Mouse (Mus musculus) left cerebral cortex, adult 2 months (tissue): ENCODE data around the gene Akt1. TPM values are rescaled to one million over a fixed set of nuclear protein-coding genes. Genes with fewer than 3 reads are reported as not detected.

Source experiments
- DNase-seq, 2 experiments: peaks; one replicate each; pipeline ENCODE4 v3.0.0; 2021 to 2022; ENCODE audit warnings: low spot score in 2 of 2, mixed read lengths in 1 of 2; ENCODE audit errors: extremely low spot score in 1 of 2
- H3K27ac ChIP-seq: fragments of 200-600 bp; 2 replicates; pipeline ENCODE4 v1.8.1; 2022
- H3K4me3 ChIP-seq: fragments of 200-600 bp; 2 replicates; pipeline ENCODE4 v1.8.1; 2022
- CTCF ChIP-seq: fragments of 200-600 bp; IDR thresholded peaks from 2 replicates; pipeline ENCODE4 v1.8.1; 2022; ENCODE audit warnings: antibody characterized with exemption, mild to moderate bottlenecking, moderate library complexity
- intact Hi-C: fragments of 180-260 bp; cut with DNase I; formaldehyde crosslinking; loops from one replicate; pipeline ENCODE4 v1.15.1; 2025
- total RNA-seq, 2 experiments: library from RNA; stranded (reverse); gene quantifications; 2 replicates each; pipeline ENCODE4 v1.2.3; 2021

Gene Akt1
- total RNA-seq, 2 experiments from 2014 or later, result 144 to 157 TPM

GRCm38 (mm10) chr12:112679027-112679996 lies 4.6 kb upstream of the Akt1 start:
- intact Hi-C loops, result no loop called here
- H3K27ac ChIP-seq, result no peak overlapping the region
- H3K4me3 ChIP-seq, result peak overlapping the region; percentile 54
- TF ChIP-seq CTCF, result no peak
- DNase-seq, result no peak

- no peak; the same call in 1 of the 2 replicates for TF ChIP-seq CTCF
- DNase-seq, result no peak
- peak within 1 kb of the TSS; percentile 54 for H3K4me3 ChIP-seq
- no peak within 1 kb of the TSS for H3K27ac ChIP-seq
- intact Hi-C loops, result no loop called here
Measured at GRCm38 (mm10) chr12:112678555-112679026, 3.9 kb upstream of the Akt1 start, which contains the start of gene Zbtb42. Zbtb42 (plus strand) TSS chr12:112678828.

GRCm38 (mm10) chr12:112677943-112678554 lies 3.4 kb upstream of the Akt1 start:
- Histone ChIP-seq H3K4me3 (peak overlapping the region; percentile 54), H3K27ac (no peak overlapping the region)
- TF ChIP-seq CTCF, result no peak
- intact Hi-C loops, result no loop called here
- no peak for DNase-seq

- no peak for TF ChIP-seq CTCF
- DNase-seq, result no peak
- intact Hi-C loops, result no loop called here
- H3K4me3 ChIP-seq, result no peak overlapping the region
- no peak overlapping the region for H3K27ac ChIP-seq
Measured at GRCm38 (mm10) chr12:112677076-112677475, 2.4 kb upstream of the Akt1 start.

GRCm38 (mm10) chr12:112675245-112676035 lies 756 bp upstream of the Akt1 start:
- Histone ChIP-seq H3K4me3 (peak overlapping the region; percentile 62), H3K27ac (peak overlapping the region; percentile 90)
- intact Hi-C loops, result loop anchor here (1.0 to 2.0 kb wide), 2 partner anchors 17 to 32 kb away; no protein-coding TSS in a partner anchor
- peak; percentile 69 for TF ChIP-seq CTCF
- DNase-seq, result peak; percentile 71 to 77

GRCm38 (mm10) chr12:112673576-112674091 lies 1.1 kb downstream of the Akt1 start:
- peak in 1 of 2 experiments; percentile 44 for DNase-seq
- H3K27ac ChIP-seq, result peak overlapping the region; percentile 81
- H3K4me3 ChIP-seq, result peak overlapping the region; percentile 63
- TF ChIP-seq CTCF, result no peak
- intact Hi-C loops, result loop anchor here (2.0 kb wide), 1 partner anchor 15 kb away; no protein-coding TSS in a partner anchor

GRCm38 (mm10) chr12:112672744-112673575 lies 1.7 kb downstream of the Akt1 start:
- DNase-seq, result no peak
- H3K4me3 ChIP-seq, result peak overlapping the region; percentile 63
- peak overlapping the region; percentile 81 for H3K27ac ChIP-seq
- peak; percentile 35 for TF ChIP-seq CTCF
- intact Hi-C loops, result no loop called here

GRCm38 (mm10) chr12:112671891-112672290 lies 2.8 kb downstream of the Akt1 start:
- TF ChIP-seq CTCF, result peak; percentile 14
- intact Hi-C loops, result no loop called here
- Histone ChIP-seq H3K27ac (no peak overlapping the region), H3K4me3 (no peak overlapping the region)
- DNase-seq, result no peak

GRCm38 (mm10) chr12:112670718-112671393 lies 3.8 kb downstream of the Akt1 start:
- no peak for DNase-seq
- H3K4me3 ChIP-seq, result no peak overlapping the region
- H3K27ac ChIP-seq, result no peak overlapping the region
- intact Hi-C loops, result no loop called here
- TF ChIP-seq CTCF, result no peak
